Mouse (Mus musculus): ENCODE measurements around the gene Angptl2. TPM values are rescaled to one million over a fixed set of nuclear protein-coding genes. Genes with fewer than 3 reads are reported as not detected.

Angptl2 gene
- 1.9 to 5.8 TPM (median 2.8 TPM) in 3 replicates for total RNA-seq (2017)

DNA sequence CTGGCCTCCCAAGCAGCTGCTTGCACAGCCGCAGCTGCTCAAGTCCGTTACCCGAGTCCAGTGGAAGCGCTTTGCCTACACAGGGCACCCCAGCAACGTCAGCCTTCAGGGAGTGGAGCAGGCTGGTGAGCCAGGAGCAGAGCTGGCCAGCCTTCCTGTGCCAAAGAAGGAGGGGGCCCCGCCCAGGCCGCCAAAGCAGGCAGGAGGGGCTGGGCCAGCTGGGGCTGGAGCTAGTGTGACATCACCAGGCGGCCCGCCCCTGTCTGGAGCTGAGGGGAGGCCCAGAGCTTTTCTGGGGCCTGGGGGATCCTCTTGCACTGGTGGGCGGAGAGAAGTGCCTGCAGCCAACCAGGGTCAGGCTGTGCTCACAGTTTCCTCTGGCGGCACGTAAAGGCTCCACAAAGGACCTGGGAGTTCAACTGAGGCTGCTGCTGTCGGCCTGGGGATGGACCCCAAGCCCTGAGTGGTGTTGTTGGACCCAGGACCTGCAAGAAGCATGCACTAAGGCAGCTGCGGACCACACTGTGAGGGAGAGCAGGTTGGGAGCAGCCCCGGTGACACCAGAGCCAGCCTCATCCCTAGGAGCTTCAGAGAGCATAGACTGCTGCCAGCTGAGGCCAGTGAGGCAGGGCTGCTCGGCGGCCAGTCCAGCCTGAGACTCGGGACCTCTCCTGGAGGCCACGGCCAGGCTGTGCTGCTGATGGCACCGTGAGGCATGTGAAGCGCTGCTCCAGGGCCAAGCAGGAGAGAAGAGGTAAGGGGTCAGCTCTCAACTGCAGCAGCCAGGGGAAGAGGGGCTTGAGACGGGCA lies at the start of gene Angptl2:
Gene Angptl2 (plus strand): TSS at position 370 of the 810 bp plus-strand sequence.
- ATAC-seq (replicated peaks; ENCODE audit: insufficient number of reproducible peaks, low FRiP score, low TSS enrichment, poor library complexity, severe bottlenecking): peak; percentile 25; the same call in 1 of the 2 replicates

DNA sequence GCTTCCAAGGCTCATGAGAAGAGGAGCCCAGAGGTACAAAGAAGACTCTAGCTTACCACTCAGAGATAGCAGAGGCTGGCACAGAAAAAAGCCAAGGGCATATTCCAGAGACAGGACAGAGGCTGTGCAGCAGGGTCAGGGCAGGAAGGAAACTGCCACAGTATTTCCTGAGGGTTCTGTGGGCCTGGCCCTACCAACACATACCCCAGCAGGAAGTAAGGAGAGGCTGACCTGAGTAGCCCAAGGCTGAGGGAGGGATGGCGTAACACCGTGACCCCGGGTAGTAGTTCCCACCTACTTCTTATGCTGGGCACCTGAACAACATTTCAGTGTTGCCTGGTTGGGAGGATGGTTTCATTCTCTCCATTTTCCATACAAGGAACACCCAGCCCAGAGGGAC lies 48.8 kb upstream of the Angptl2 start:
- ATAC-seq (replicated peaks; ENCODE audit: insufficient number of reproducible peaks, low FRiP score, low TSS enrichment, poor library complexity, severe bottlenecking): no peak

DNA sequence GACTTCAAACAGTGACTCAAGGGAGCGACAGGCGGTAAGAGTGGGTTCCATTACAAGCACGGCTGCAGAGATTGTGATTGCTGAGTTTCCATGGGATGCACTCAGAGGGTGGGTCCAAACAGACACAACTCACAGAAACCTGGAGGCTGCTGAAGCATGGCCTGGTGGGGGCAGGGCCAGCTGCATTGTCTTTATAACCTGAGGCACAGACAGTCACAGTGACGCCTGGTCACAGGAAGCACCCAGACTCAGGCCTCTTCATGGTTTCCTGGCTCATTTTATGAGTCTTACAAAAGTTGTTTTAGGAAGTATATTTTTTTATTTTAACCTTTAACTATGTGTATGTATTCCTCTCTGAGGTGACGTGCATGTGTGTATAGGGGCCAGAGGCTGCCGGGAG lies 46.4 kb upstream of the Angptl2 start:
- ATAC-seq (replicated peaks; ENCODE audit: insufficient number of reproducible peaks, low FRiP score, low TSS enrichment, poor library complexity, severe bottlenecking): no peak

DNA sequence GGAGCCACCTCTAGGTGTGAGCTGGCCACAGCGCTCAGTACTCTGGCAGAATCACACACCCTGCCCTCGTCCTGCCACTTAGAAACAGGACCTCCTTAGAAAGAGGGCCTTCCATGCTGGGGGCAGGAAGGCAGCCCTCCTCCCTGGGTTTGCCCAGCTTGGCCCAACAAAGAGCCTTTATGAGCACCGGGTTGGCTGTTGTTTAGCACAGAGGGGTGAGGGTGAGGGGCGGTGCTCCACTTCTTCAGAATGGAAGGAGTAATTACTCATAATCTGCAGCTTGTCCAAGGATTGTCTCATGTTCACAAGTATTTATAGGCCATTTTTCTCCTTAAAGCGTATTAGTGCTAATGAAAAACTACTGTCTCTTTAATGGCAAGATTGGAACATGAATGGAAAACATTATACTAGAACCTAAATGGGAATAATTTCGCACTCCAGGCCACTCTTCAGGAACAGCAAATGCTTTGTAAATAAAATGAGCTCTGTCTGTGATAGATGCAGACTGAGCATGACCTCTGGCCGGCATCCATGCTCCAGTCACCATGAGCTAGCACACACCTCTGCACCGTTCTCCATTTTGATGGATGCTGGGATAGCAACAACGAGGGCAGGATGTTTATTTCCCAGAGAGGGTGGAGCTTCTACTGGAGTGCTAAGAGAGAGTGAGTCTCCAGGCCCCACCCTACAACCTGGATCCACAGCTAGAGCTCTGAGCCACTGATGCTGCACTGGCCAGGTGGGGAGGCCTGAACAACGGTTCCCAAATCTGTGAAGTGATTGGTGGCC lies 44.9 kb upstream of the Angptl2 start:
- no peak for ATAC-seq (replicated peaks; ENCODE audit: insufficient number of reproducible peaks, low FRiP score, low TSS enrichment, poor library complexity, severe bottlenecking)

DNA sequence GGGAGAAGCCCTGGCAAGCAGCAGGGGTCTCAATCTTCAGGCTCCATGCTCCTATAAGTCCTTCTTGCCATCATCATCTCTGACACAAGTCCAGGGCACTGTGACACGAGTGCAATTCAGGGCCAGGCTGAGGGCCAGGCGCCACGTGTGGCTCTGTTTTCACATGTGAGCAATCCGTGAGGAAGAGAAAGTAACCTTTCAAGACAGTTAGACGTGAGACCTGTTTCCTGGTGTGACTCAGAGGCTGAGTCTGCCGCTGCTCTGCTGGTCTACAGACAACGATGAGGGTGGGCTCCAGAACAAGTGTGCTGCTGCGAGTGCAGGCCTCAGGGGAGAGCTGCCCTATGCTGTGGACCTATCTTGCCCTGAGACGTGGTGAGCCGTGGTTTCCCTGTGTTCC lies 42.7 kb upstream of the Angptl2 start:
- peak; percentile 61 for ATAC-seq (replicated peaks; ENCODE audit: insufficient number of reproducible peaks, low FRiP score, low TSS enrichment, poor library complexity, severe bottlenecking)

DNA sequence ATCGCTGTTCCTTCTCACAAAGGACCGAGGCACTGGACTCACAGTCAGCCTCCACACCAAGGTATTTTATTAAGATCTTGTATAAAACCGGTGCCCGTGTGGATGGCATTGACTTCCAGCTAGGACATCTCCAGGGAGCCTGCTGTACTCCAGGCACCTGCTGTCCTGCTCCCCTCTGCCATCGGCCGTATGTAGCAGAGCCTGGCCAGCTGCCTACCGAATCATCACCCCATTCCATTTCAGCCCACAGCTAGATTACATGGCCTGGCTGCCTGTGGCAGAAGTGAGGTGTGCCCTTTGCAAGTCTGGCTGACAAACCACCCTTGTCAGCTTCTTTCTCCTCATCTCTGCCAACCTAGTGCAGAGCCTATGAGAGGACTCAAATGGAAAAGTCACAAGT lies 42.2 kb upstream of the Angptl2 start:
- no peak for ATAC-seq (replicated peaks; ENCODE audit: insufficient number of reproducible peaks, low FRiP score, low TSS enrichment, poor library complexity, severe bottlenecking)

DNA sequence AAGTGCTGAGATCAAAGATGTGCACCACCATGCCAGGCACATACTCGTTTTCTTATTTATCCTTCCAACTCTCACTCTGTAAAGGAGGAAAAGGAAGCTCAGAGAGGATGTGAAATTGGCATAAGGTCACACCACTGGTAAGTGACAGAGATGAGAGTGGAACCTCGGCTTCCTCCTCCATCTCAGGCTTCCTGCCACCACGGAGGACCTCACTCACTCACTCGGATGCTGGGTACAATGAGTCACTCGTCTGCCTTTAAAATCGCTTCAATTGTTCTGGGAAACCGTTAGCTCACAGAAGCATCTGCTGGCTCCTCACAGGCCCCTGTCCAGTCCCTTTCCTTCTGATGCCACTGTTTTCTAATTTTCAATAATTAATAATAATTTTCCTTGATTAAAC lies 39.4 kb upstream of the Angptl2 start:
- peak; percentile 60; the same call in 1 of the 2 replicates for ATAC-seq (replicated peaks; ENCODE audit: insufficient number of reproducible peaks, low FRiP score, low TSS enrichment, poor library complexity, severe bottlenecking)

DNA sequence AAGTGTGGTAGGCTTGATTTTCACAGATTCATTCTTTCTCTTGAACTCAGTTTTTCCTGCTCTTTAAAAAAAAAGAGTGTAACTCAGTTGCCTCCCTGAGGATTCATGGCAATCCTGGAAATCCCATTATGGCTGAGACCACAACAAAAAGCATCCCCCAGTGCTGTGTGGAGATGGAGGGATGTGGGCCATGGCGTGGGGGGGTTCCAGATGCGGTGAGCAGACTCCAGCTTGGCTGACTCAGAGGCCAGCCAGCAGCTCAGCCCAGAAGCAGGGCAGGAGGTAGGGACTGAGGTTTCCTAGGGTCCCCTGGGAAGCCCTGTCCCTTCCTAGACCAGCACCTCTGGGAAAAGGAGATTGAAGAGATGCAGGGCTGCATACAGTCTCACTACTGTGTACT lies 38.9 kb upstream of the Angptl2 start:
- ATAC-seq (replicated peaks; ENCODE audit: insufficient number of reproducible peaks, low FRiP score, low TSS enrichment, poor library complexity, severe bottlenecking): no peak

DNA sequence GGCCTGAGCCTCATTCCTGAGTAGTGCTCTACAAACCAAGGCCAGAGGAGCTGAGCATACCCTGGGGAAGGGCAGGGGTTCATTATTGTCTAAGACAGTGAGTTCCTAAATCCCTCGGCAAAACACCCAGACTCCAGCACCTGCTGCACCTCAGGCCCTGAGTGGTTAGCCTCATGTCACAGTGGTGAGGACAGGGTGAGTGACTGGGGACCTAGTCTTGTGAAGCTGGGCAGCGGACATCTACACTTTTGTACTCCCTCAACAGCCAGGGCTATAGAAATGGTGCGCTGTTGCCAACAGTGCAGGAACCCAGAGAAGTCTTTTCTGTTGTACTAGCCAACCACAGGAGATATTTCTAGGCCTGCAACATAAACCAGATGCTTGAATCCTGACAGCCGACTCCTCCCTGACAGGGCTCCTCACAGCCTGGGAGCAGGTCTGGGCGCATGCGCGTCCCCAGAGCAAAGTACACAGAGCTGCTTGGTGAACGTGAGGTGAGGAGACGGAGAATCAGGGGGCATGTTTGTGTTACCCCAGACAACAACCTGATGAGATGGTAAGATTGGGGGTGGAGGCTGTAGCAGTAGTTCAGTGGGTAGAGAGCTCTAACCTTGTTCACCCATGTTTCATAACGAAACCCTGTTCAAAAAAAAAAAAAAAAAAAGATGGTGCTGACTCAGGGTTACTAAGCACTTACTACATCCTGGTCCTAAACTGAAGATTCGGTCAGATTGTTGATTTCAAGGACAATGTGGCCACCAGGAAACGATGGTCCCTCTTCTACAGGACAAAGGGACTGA lies 38.2 kb upstream of the Angptl2 start:
- no peak for ATAC-seq (replicated peaks; ENCODE audit: insufficient number of reproducible peaks, low FRiP score, low TSS enrichment, poor library complexity, severe bottlenecking)

DNA sequence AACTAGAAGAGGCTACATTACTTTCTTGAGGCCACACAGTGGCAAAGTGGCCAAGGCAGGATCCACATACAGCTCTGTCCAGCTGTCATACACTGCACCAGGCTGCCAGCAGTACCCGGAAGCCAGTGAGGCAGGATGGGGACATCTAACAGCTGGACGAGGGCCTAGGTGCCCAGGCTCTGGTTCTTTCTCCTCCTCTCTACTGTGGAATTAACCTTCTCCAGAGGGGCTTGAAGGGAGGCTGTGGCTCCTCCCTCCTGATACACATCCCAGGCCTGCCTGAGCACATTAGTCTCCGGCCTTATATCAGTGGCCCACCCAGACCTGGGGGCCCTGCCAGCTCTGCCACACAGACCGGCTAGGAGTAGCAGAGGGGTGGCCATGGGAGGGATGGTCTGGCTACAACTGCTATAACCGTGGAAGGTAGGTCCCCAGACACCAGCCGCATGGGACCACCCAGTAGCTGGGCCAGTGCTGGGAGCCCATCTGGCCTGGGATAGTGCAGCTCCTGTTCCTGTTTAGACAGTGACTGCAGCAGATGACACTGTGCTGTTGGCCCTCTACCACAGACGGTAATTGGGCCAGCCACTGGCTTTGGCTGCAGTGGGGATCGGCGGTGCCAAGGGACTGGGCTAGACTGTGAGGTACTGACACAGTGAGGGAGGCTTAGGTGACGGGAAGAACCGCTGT lies 37.5 kb upstream of the Angptl2 start:
- no peak; the same call in 1 of the 2 replicates for ATAC-seq (replicated peaks; ENCODE audit: insufficient number of reproducible peaks, low FRiP score, low TSS enrichment, poor library complexity, severe bottlenecking)

DNA sequence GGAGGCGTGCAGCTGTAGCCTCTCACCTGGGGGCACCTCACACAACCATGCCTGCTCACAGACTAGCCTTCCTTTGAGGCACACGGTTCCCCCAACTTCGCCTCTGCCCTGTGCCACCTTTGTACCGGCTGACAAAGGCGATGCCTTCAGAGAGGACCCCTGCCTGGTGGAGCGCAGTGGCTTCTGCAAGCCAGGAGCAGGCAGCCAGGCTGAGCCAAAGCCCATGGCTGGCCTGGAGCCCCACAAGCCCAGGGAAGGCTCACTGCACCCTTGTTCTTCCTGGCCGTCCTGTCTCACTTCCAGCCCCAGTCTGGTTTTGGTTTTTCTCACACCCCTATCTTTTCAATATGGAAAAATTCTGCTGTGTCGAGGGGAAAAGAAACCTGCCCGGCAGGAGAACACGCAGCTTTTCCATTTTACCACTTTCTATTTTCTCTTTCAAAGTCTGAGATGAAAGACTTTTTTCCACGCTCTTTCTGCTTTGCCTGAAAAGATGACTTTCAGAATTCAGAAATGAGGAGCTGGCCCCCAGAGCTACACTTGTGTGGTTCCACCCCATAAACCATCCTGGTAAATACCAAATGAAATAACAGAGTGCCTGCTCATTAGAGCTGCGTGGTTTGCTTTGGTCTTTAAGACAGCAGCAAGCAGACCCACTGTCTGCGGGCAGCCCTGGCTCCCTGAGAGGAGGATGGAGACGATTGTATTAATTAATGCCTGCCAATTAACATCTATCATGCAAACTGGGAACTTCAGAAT lies 36.5 kb upstream of the Angptl2 start:
- no peak for ATAC-seq (replicated peaks; ENCODE audit: insufficient number of reproducible peaks, low FRiP score, low TSS enrichment, poor library complexity, severe bottlenecking)

DNA sequence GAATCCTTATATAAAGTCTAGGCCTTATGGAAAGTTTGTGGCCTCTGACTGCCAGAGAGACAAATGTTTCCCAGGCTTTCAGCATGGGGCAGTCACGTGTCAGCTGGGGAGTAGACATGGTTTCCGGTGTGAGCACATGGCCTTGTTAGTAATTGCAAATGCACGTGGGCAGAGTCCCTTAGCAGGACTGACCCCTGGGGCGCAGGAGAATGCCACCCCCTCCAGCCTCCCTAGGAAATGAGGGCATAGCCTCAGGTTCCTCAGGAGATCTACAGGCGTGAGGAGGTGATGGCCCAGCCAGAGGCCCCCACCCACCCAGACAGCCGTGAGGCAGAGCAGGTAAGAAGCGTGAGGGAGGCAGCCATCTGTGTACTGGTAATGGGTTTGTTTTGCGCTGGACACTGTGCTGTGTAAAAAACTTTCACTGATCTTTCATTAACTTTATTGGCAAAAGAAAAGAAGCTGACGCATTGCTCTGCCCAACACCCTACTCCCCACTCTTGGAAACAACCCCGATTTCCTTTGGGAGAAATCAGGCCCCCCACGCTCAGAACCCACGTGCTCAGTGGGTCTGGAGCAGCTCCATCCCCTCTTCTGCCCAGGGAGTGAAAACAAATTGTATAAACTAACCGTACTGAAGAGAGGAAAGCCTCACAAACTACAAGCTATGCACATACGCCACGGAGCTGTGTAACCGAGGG lies 35.8 kb upstream of the Angptl2 start:
- no peak for ATAC-seq (replicated peaks; ENCODE audit: insufficient number of reproducible peaks, low FRiP score, low TSS enrichment, poor library complexity, severe bottlenecking)

DNA sequence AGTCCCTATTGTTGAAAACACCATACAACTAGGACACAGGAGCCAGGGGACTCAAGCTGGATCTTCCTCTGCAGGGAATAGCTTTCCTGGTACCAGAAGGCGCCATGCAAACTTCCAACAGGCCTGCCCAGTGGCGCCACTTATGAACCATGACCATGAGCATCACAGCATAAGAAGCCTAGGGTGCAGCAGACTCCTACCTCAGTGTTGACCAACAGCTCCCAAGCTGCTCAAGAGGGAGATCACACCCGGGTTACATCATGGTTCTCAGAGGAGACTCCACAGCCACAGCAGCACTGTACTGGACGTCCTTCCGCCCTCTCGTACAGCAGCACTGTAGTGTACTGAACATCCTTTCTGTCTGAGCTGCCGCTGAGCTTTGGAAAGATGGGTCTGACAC lies 32.5 kb upstream of the Angptl2 start:
- ATAC-seq (replicated peaks; ENCODE audit: insufficient number of reproducible peaks, low FRiP score, low TSS enrichment, poor library complexity, severe bottlenecking): no peak

DNA sequence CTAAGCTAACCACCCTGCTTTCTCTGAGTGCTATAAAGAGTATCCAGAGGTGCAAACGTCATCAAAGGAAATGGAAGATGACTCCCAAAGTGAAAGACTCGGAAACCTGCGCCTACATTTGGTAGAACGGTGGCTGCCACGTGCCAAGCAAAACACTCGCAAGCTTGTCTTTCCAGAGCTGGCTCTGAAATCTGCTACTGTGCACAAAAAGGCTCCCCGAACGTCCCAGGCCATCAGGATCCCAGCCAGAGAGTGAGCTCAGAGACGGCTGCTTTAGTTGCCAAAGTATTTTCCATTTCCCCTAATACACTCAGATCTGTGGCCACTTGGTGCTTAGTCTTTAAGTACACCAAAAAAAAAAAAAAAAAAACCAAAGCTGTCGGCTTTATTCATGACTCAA lies 31.2 kb upstream of the Angptl2 start:
- no peak for ATAC-seq (replicated peaks; ENCODE audit: insufficient number of reproducible peaks, low FRiP score, low TSS enrichment, poor library complexity, severe bottlenecking)

DNA sequence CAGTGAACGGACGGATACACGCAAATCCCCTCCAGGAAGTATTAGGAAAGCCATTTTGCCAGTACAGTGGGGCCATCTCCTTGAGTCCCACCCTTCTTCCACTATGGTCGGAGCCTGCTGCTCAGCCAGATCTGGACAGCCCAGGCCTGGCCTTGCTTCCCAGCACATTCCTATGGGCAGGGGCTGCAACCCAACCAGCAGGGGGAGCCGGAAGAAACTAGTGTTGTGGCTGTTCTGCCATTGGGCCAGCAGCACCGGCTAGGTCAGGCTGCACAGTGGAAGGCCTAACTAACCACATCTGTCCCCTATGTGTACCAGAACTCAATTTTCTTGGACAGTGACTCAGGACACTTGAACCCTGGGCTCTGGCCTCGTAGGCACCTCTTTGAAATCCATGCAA lies 30.6 kb upstream of the Angptl2 start:
- no peak for ATAC-seq (replicated peaks; ENCODE audit: insufficient number of reproducible peaks, low FRiP score, low TSS enrichment, poor library complexity, severe bottlenecking)

DNA sequence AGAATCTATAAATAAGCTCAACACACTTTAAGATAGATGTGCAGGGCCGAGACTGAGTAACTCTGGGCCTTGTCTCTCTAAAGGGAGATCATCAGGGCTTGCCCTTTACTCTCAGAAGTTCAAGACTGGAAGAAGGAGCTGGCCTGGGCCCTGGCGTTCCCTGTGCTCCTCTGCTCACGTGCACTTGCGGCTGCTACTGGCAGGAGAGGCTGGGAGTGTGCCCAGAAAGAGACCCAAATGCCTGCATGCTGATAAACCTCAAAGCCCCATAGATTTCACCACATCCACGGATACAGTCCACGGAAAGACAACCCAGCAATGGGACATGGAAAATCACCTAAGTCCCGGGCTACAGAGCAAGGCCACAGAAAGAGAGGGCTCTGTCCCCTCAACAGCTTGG lies 29.4 kb upstream of the Angptl2 start:
- ATAC-seq (replicated peaks; ENCODE audit: insufficient number of reproducible peaks, low FRiP score, low TSS enrichment, poor library complexity, severe bottlenecking): no peak

DNA sequence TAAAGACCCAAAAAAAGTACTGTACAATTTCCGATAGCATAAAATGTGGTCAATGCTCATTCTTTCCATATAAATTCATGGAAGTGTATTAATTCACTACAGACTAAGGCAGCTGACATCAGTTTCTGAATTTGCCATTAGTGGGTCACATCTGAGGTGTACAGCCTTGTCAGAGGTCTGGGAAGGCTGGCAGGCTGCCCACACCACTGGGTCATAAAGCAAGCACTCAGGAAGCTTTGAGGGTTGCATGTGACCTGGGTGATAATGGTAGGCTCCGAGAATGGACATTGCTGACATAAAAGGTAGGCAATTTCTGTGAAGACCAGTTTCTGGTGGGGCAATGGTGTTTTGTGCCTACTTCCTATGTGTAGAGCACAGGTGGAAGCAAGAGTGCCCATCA lies 28.0 kb upstream of the Angptl2 start:
- no peak for ATAC-seq (replicated peaks; ENCODE audit: insufficient number of reproducible peaks, low FRiP score, low TSS enrichment, poor library complexity, severe bottlenecking)

All from monocyte, adult 5-6 weeks (primary cell).